Mouse (Mus musculus) CD4-positive, CD25-positive, alpha-beta regulatory T cell, adult 2 months (primary cell): Measurements from ENCODE around the gene Nrf1.

Experiments used
- DNase-seq: peaks from one replicate; pipeline ENCODE4 v3.0.0-alpha.2; 2012; ENCODE audit warnings: low read depth, low spot score

Gene Nrf1

GRCm38 (mm10) chr6:30047271-30048162 lies at the start of gene Nrf1:
TSS of gene Nrf1 (plus strand) at chr6:30047988.
- DNase-seq: peak; percentile 97

- no peak for DNase-seq
These were observed 49.6 kb upstream of the Nrf1 start for GRCm38 (mm10) chr6:29998140-29998539.

GRCm38 (mm10) chr6:29998771-29999170 lies 49.0 kb upstream of the Nrf1 start:
- DNase-seq: no peak

GRCm38 (mm10) chr6:30002628-30003027 lies 45.2 kb upstream of the Nrf1 start:
- no peak for DNase-seq

GRCm38 (mm10) chr6:30005851-30006250 lies 41.9 kb upstream of the Nrf1 start:
- no peak for DNase-seq

GRCm38 (mm10) chr6:30009204-30009603 lies 38.6 kb upstream of the Nrf1 start:
- DNase-seq: no peak

- no peak for DNase-seq
These were observed 34.3 kb upstream of the Nrf1 start for GRCm38 (mm10) chr6:30013520-30013919.

- no peak for DNase-seq
These were observed 33.5 kb upstream of the Nrf1 start for GRCm38 (mm10) chr6:30014187-30014864.

GRCm38 (mm10) chr6:30021241-30021640 lies 26.5 kb upstream of the Nrf1 start:
- DNase-seq: no peak

- no peak for DNase-seq
These were observed 26.1 kb upstream of the Nrf1 start for GRCm38 (mm10) chr6:30021656-30022055.

- DNase-seq: no peak
These were observed 21.0 kb upstream of the Nrf1 start for GRCm38 (mm10) chr6:30026799-30027198.

- DNase-seq: no peak
These were observed 19.4 kb upstream of the Nrf1 start for GRCm38 (mm10) chr6:30028358-30028757.

GRCm38 (mm10) chr6:30035112-30035511 lies 12.7 kb upstream of the Nrf1 start:
- no peak for DNase-seq

GRCm38 (mm10) chr6:30041498-30041897 lies 6.3 kb upstream of the Nrf1 start:
- no peak for DNase-seq

- no peak for DNase-seq
These were observed 5.3 kb upstream of the Nrf1 start for GRCm38 (mm10) chr6:30042483-30042882.

- no peak for DNase-seq
These were observed 344 bp downstream of the Nrf1 start for GRCm38 (mm10) chr6:30048163-30048500.

GRCm38 (mm10) chr6:30048501-30049353 lies 939 bp downstream of the Nrf1 start:
- DNase-seq: peak; percentile 64

- peak; percentile 51 for DNase-seq
These were observed 5.3 kb downstream of the Nrf1 start for GRCm38 (mm10) chr6:30053116-30053515.

- DNase-seq: no peak
These were observed 14.8 kb downstream of the Nrf1 start for GRCm38 (mm10) chr6:30062544-30062943.

- no peak for DNase-seq
These were observed 17.6 kb downstream of the Nrf1 start for GRCm38 (mm10) chr6:30065369-30065768.

- DNase-seq: no peak
These were observed 19.0 kb downstream of the Nrf1 start for GRCm38 (mm10) chr6:30066746-30067145.

GRCm38 (mm10) chr6:30072476-30072875 lies 24.7 kb downstream of the Nrf1 start:
- peak; percentile 44 for DNase-seq
